Mouse (Mus musculus) midbrain, postnatal 0 days (tissue): ENCODE results near the gene Snapc3. TPM values are rescaled to one million over a fixed set of nuclear protein-coding genes. Genes with fewer than 3 reads are reported as not detected.

Experiments used
- ATAC-seq: fragments of 200-750 bp; cut with Nextera tagmentation; 2 replicates; pipeline ENCODE4 v1.8.0; 2017; ENCODE audit warnings: moderate number of reproducible peaks, mild to moderate bottlenecking, moderate TSS enrichment, moderate library complexity; ENCODE audit not compliant: low FRiP score
- DNase-seq: peaks from one replicate; pipeline ENCODE4 v3.0.0-alpha.2; 2015; ENCODE audit warnings: low spot score
- H3K27ac ChIP-seq: fragments of 300-500 bp; sonication (generic); 2 replicates; pipeline ENCODE4 v1.5.1; 2014; ENCODE audit warnings: low read depth, mild to moderate bottlenecking, low read length, mixed read lengths
- H3K27me3 ChIP-seq: fragments of 300-500 bp; sonication (generic); 2 replicates; pipeline ENCODE4 v1.6.1; 2014; ENCODE audit warnings: low read length, control low read depth, mixed read lengths; ENCODE audit not compliant: insufficient read depth
- H3K36me3 ChIP-seq: fragments of 300-500 bp; sonication (generic); 2 replicates; pipeline ENCODE4 v1.6.1; 2014; ENCODE audit warnings: low read length, control low read depth, mixed read lengths; ENCODE audit not compliant: insufficient read depth
- H3K4me1 ChIP-seq: fragments of 300-500 bp; sonication (generic); 2 replicates; pipeline ENCODE4 v1.6.1; 2014; ENCODE audit warnings: mild to moderate bottlenecking, control low read depth, antibody characterized with exemption, low read length, mixed read lengths; ENCODE audit not compliant: insufficient read depth
- H3K4me2 ChIP-seq: fragments of 300-500 bp; sonication (generic); 2 replicates; pipeline ENCODE4 v1.6.1; 2014; ENCODE audit warnings: low read depth, mild to moderate bottlenecking, low read length, mixed read lengths; ENCODE audit not compliant: poor library complexity, severe bottlenecking
- H3K4me3 ChIP-seq: fragments of 300-500 bp; sonication (generic); 2 replicates; pipeline ENCODE4 v1.5.1; 2014; ENCODE audit warnings: low read depth, mild to moderate bottlenecking, low read length, moderate library complexity
- H3K9ac ChIP-seq: fragments of 300-500 bp; sonication (generic); replicated peaks from 2 replicates; pipeline ENCODE4 v1.6.1; 2014; ENCODE audit warnings: mild to moderate bottlenecking, low read length, moderate library complexity, mixed read lengths; ENCODE audit not compliant: poor library complexity, severe bottlenecking
- H3K9me3 ChIP-seq: fragments of 300-500 bp; sonication (generic); 2 replicates; pipeline ENCODE4 v1.6.1; 2016; ENCODE audit warnings: low read length, control low read depth
- CTCF ChIP-seq: IDR thresholded peaks from 2 replicates; pipeline ENCODE4 v1.5.1; 2016; ENCODE audit warnings: antibody characterized with exemption, mild to moderate bottlenecking
- WGBS: fragments of 180-500 bp; shearing (Covaris S2); extraction: QIAGEN DNeasy Blood & Tissue Kit; methylation state at CpG from one replicate; pipeline ENCODE4 v1.1.7; 2014; 5-methylcytosine and 5-hydroxymethylcytosine counted together
- polyA plus RNA-seq: library from polyadenylated mRNA; unstranded; fragments of >200 nt; fragmentation: Nextera tagmentation; extraction: Ambion mirVana; gene quantifications from 2 replicates; pipeline ENCODE4 v1.2.1, GENCODE M21; 2015
- total RNA-seq: library from RNA; depleted of rRNA; stranded (reverse); fragments of >200 nt; gene quantifications from 2 replicates; pipeline ENCODE4 v1.2.3, GENCODE M21; 2014

Snapc3 gene
- total and polyA plus RNA-seq, 2 experiments from 2014 or later, result 33.9 to 40.5 TPM

DNA sequence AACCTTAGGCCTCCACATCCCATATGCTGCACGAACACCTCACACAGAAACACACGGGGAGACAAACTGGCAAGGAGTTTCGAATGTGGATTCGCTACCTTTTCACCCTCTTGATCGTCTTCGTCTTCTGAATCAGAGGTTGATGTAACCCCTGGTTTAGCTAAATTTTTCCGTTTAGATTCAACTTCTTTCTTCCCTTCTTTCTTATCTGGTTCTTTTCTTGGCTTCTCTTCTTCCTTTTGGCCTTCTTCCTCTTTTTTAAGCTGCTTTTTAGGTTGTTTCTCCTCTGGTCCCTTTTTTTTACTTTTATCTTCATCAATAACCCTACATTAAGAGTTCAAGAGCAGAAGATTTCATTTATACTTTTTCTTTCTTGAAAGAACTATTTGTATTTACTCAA, 47.3 kb downstream of the Snapc3 start:
- no peak overlapping the region for H3K4me3 ChIP-seq
- H3K27me3 ChIP-seq, result no peaks in the 10 kb centered on the region
- 91% methylated on average over 7 of the region's 7 CpGs for WGBS
- no peak for TF ChIP-seq CTCF
- H3K9me3 ChIP-seq, result no peaks in the 10 kb centered on the region
- peaks cover 9% of the 10 kb centered on the region for H3K36me3 ChIP-seq
- DNase-seq (no peak), ATAC-seq (no peak)
- no peak overlapping the region for H3K9ac ChIP-seq
- no peak overlapping the region for H3K4me2 ChIP-seq
- H3K27ac ChIP-seq, result no peak overlapping the region
- no peaks in the 10 kb centered on the region for H3K4me1 ChIP-seq

DNA sequence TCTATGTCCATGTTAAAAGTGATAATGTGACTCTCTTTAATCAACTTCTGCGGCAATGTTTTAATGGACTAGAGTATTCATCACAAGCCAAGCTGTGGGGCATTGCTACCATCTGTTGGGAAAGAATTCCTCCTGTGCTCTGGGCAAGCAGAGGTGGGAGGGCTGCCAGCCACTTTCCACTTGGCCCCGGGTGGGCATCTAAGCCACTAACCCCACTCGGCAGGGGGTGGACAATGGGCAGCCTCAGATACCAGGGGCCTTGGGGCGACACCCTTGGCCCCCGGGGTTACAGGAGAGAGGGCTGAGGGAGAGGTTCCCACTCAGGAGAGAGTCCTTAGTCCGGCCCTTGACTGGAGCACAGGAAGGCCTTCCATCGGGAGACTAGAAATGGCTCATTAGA, 50.1 kb downstream of the Snapc3 start:
- Histone ChIP-seq H3K27me3 (no peaks in the 10 kb centered on the region), H3K9me3 (no peaks in the 10 kb centered on the region), H3K4me2 (no peak overlapping the region), H3K36me3 (peaks cover 23% of the 10 kb centered on the region), H3K9ac (no peak overlapping the region), H3K4me3 (no peak overlapping the region), H3K4me1 (no peaks in the 10 kb centered on the region), H3K27ac (no peak overlapping the region)
- no peak for TF ChIP-seq CTCF
- DNase-seq, result peak; percentile 26
- 71% methylated on average over 7 of the region's 7 CpGs for WGBS
- ATAC-seq, result no peak

DNA sequence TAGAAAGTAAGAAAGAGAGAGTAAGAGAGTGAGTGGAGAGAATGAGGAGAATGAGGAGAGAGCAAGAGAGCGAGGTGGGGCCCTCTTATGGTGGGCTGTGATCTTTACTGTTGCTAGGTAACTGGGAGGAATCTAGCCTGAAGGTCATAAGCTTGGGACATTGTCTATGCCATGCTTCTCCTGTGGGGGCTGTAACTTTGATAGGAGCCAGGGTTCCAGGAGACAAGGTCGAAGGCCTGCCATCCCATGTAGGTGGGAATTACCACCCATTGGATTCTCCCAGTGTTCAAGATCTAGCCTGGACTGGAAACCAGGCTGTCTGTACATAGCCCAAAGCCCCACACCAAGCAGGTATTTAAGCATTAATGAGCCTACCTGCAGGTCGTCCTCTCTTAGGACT, 50.7 kb downstream of the Snapc3 start:
- Histone ChIP-seq H3K4me1 (no peaks in the 10 kb centered on the region), H3K27ac (no peak overlapping the region), H3K9ac (no peak overlapping the region), H3K4me3 (no peak overlapping the region), H3K4me2 (no peak overlapping the region), H3K9me3 (no peaks in the 10 kb centered on the region), H3K27me3 (no peaks in the 10 kb centered on the region), H3K36me3 (peaks cover 27% of the 10 kb centered on the region)
- TF ChIP-seq CTCF, result no peak
- 53% methylated on average over 3 of the region's 3 CpGs for WGBS
- ATAC-seq, result no peak
- no peak for DNase-seq

DNA sequence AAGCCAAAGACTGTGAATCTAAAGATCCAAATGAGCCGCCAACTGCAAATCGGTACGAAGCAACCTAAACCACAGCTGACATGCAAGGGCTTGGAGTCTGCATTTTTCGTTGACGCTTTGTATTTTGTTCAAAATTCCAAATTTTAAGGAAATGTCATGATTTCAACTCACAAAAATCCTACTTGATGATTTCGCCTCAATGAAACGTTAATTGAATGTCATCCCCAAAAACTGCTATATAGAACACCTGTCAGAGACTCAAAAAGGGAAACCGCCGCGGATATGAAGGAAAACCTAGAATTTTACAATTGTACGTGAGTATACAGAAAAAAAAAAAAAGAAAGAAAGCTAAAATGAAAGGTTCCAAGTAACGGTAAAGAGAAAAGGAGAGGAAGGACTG, 67.7 kb downstream of the Snapc3 start:
- no peak for TF ChIP-seq CTCF
- DNase-seq, result no peak
- ATAC-seq, result no peak
- H3K4me2 ChIP-seq, result peak overlapping the region; percentile 61
- peak overlapping the region; percentile 100 for H3K27ac ChIP-seq
- no peaks in the 10 kb centered on the region for H3K9me3 ChIP-seq
- peak overlapping the region; percentile 92 for H3K4me3 ChIP-seq
- H3K9ac ChIP-seq, result peak overlapping the region; percentile 99
- H3K27me3 ChIP-seq, result no peaks in the 10 kb centered on the region
- H3K4me1 ChIP-seq, result peaks cover 9% of the 10 kb centered on the region; the same call in 1 of the 2 replicates
- 12% methylated on average over 12 of the region's 12 CpGs for whole genome bisulfite sequencing
- H3K36me3 ChIP-seq, result peaks cover 17% of the 10 kb centered on the region; the same call in 1 of the 2 replicates

DNA sequence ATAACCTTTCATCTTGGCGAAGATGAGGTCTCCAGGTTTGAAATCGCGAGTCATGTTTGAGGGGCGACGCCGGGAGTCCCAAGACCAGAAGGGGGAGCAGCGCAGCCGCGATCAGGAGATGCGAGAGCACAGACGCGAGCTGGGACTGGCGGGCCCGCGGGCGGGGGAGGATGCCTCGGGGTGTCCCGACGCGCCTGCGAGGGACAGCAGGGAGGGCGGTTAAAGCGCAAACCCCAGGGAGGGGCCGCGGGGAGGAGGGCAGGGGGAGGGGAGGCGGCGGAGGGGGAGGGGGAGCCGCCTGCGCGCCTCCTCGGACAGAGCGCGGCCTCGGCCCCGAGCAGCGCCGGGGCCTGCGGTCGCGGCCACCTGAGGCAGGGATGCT, 68.2 kb downstream of the Snapc3 start:
- H3K27me3 ChIP-seq, result no peaks in the 10 kb centered on the region
- TF ChIP-seq CTCF, result peak; percentile 77
- under 1% methylated on average over 34 of the region's 40 CpGs for WGBS

DNA sequence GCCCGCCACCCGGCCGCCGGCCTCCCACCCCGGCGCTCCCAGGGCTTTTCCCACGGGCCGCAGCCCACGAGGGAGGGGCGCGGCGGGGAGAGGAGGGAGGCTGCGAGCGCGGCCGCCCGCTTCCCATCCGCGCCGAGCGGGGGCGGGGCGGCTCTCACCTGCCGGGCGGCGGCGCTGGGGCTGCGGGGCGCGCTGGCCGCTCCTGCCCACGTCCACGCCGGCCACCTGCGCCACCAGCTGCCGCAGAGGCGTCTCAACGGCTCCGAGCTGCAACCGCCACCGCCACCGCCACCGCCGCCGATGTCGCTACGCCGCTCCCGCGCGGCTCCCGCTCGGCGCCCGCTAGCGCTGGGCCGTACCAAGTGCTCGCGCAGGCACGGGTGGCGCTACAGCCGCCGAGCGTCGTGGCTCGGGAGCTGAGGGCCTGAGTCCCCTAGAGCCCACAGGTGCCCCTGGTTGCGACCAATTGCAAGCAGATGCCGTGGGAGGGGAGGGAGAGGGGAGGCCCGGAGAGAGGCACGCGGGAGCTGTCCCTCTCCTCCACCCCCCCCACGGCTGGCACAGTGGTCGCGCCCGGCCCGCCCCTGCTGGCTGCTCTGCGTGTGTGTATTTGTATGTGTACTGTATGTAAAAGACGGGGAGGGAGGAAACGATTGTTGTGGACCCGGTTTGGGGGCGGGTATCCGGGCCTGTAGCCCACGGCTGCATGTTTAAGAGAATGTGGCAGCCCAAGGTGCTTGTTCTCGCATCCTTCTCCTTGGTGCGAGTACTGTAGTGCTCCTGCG, 68.8 kb downstream of the Snapc3 start, which contains the start of gene Psip1:
Gene Psip1 (minus strand): TSS at position 343 of the 785 bp plus-strand sequence.
- Histone ChIP-seq H3K9me3 (no peaks in the 10 kb centered on the region), H3K4me2 (peak within 1 kb of the TSS; percentile 61), H3K27ac (peak within 1 kb of the TSS; percentile 100), H3K9ac (peak within 1 kb of the TSS; percentile 99), H3K4me3 (peak within 1 kb of the TSS; percentile 92), H3K36me3 (peaks cover 10% of the 10 kb centered on the region; the same call in 1 of the 2 replicates), H3K4me1 (peaks cover 9% of the 10 kb centered on the region; the same call in 1 of the 2 replicates), H3K27me3 (no peaks in the 10 kb centered on the region)
- DNase-seq, result peak; percentile 89
- ATAC-seq, result peak; percentile 94
- peak; percentile 65 for TF ChIP-seq CTCF
- 0% methylated on average over 55 of the region's 86 CpGs for WGBS

More for the DNA sequence above, 68.2 kb downstream of the Snapc3 start:
- ATAC-seq (peak; percentile 83), DNase-seq (peak; percentile 95)
- Histone ChIP-seq H3K9me3 (no peaks in the 10 kb centered on the region), H3K36me3 (peaks cover 15% of the 10 kb centered on the region; the same call in 1 of the 2 replicates), H3K27ac (peak overlapping the region; percentile 100), H3K4me1 (peaks cover 9% of the 10 kb centered on the region; the same call in 1 of the 2 replicates), H3K4me3 (peak overlapping the region; percentile 92), H3K4me2 (peak overlapping the region; percentile 61), H3K9ac (peak overlapping the region; percentile 99)
